Mouse (Mus musculus) frontal cortex, postnatal 36 days (tissue): ENCODE data around the gene Higd1a.
A peak's percentile ranks its signal among the peaks of the same experiment; 100 is the strongest.

Experiments
- DNase-seq, 2 experiments: peaks; one replicate each; pipeline ENCODE4 v3.0.0; 2022; ENCODE audit warnings: low spot score in 2 of 2

Gene Higd1a

GRCm38 (mm10) chr9:121838829-121839621 lies 19.1 kb downstream of the Higd1a start, which contains the start of gene Ccdc13:
Gene Ccdc13 (minus strand): TSS chr9:121839461.
- peak; percentile 85 to 89 for DNase-seq

GRCm38 (mm10) chr9:121838008-121838407 lies 20.2 kb downstream of the Higd1a start:
- DNase-seq, result no peak

GRCm38 (mm10) chr9:121833825-121834224 lies 24.3 kb downstream of the Higd1a start:
- DNase-seq, result no peak

GRCm38 (mm10) chr9:121830956-121831293 lies 27.2 kb downstream of the Higd1a start:
- peak; percentile 86 to 91 for DNase-seq

- DNase-seq, result no peak
These were observed 27.8 kb downstream of the Higd1a start for GRCm38 (mm10) chr9:121830243-121830955.

GRCm38 (mm10) chr9:121829270-121829992 lies 28.7 kb downstream of the Higd1a start:
- DNase-seq, result no peak

- no peak for DNase-seq
These were observed 29.8 kb downstream of the Higd1a start for GRCm38 (mm10) chr9:121828314-121828713.

GRCm38 (mm10) chr9:121826356-121826755 lies 31.8 kb downstream of the Higd1a start:
- DNase-seq, result peak in 1 of 2 experiments; percentile 55

GRCm38 (mm10) chr9:121823991-121824390 lies 34.2 kb downstream of the Higd1a start:
- DNase-seq, result no peak

- DNase-seq, result no peak
These were observed 35.1 kb downstream of the Higd1a start for GRCm38 (mm10) chr9:121823051-121823450.

- no peak for DNase-seq
These were observed 35.6 kb downstream of the Higd1a start for GRCm38 (mm10) chr9:121822585-121822991.

- no peak for DNase-seq
These were observed 37.4 kb downstream of the Higd1a start for GRCm38 (mm10) chr9:121820765-121821164.

- DNase-seq, result no peak
These were observed 38.2 kb downstream of the Higd1a start for GRCm38 (mm10) chr9:121819771-121820471.

GRCm38 (mm10) chr9:121819073-121819770 lies 38.9 kb downstream of the Higd1a start:
- no peak for DNase-seq

GRCm38 (mm10) chr9:121815183-121815582 lies 43.0 kb downstream of the Higd1a start:
- no peak for DNase-seq

GRCm38 (mm10) chr9:121810081-121810821 lies 47.9 kb downstream of the Higd1a start:
- DNase-seq, result peak in 1 of 2 experiments; percentile 72

- DNase-seq, result no peak
These were observed 49.7 kb downstream of the Higd1a start for GRCm38 (mm10) chr9:121808511-121808910.

- DNase-seq, result no peak
These were observed 50.2 kb downstream of the Higd1a start for GRCm38 (mm10) chr9:121807947-121808346.

- no peak for DNase-seq
These were observed 50.6 kb downstream of the Higd1a start for GRCm38 (mm10) chr9:121807546-121807945.

- no peak for DNase-seq
These were observed 55.4 kb downstream of the Higd1a start for GRCm38 (mm10) chr9:121802747-121803146.
